Mouse (Mus musculus): ENCODE measurements at regions not wholly inside any gene's neighbourhood (a gene's known extent, or its start where the extent isn't known, plus 50 kb on each side); places are given as distances from the start of the nearest gene placed in this dataset.
"Not testable (repeated sequence)": the region's sequence is repeated elsewhere in the genome, so short reads cannot be mapped to it uniquely, and the experiment has no call there.

DNA sequence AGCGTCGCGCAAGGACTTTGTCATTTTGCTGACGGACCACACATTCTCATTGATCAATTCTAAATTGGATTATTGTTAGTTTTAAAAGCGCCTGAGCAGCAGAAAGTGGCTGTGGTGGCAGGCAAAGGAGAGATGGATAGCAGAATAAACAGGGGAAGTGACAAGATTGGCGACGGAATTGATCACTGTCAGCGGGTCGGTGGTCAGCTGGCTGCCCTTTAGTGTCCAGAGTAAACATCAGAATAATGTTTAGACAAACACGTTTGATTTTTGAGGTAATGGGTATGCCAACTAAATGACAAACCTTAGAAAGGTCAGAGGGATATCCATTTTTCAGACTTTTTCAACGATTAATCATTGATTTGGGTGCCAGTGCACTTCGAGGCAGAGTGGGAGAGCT is 292.2 kb downstream of the Setd4 start:
- Histone ChIP-seq H3K27ac (ENCODE audit: insufficient read depth, low read length) (no peak overlapping the region), H3K9me3 (replicated peaks; ENCODE audit: control insufficient read depth, insufficient read depth, low read length, poor library complexity, severe bottlenecking) (no peaks in the 10 kb centered on the region)
- no peak for TF ChIP-seq CTCF (IDR thresholded peaks at IDR 0.05; ENCODE audit: low read depth, low read length)
- TF ChIP-seq POLR2A (IDR thresholded peaks at IDR 0.05; ENCODE audit: insufficient read depth, low read length), result no peak
- TF ChIP-seq EP300 (IDR thresholded peaks at IDR 0.05; ENCODE audit: insufficient read depth, low read depth, low read length), result no peak

DNA sequence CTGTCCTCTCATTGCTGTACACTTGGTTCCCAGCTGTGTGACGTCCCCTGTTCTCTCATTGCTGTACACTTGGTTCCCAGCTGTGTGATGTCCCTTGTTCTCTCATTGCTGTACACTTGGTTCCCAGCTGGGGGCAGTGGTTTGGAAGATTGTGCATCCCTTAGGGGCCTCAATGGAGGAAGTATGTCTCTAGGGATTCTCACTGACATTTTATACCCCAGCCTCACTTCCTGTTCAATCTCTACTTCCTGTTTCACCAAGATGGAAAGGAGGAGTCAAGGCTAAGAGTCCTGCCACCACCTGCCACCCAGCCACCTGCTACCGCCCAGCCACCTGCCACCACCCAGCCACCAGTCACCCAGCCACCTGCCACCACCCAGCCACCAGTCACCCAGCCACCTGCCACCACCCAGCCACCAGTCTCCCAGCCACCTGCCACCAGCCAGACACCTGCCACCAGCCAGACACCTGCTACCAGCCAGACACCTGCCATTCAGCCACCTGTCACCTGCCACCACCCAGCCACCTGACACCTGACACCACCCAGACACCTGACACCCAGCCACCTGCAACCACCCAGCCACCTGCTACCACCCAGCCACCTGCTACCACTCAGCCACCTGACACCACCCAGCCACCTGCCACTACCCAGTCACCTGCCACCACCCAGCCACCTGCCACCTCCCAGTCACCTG is 295.1 kb downstream of the Setd4 start:
- Histone ChIP-seq H3K4me1 (ENCODE audit: control insufficient read depth, insufficient read depth, low read length) (no peaks in the 10 kb centered on the region), H3K9me3 (replicated peaks; ENCODE audit: control insufficient read depth, insufficient read depth, low read length, poor library complexity, severe bottlenecking) (no peaks in the 10 kb centered on the region), H3K27me3 (ENCODE audit: control insufficient read depth, insufficient read depth, low read length, poor library complexity, severe bottlenecking) (no peaks in the 10 kb centered on the region), H3K36me3 (ENCODE audit: control insufficient read depth, insufficient read depth, low read length, poor library complexity, severe bottlenecking) (no peaks in the 10 kb centered on the region), H3K4me3 (ENCODE audit: low read depth, low read length) (no peak overlapping the region), H3K9ac (ENCODE audit: low read depth, poor library complexity, severe bottlenecking) (no peak overlapping the region), H3K27ac (ENCODE audit: insufficient read depth, low read length) (no peak overlapping the region)
- TF ChIP-seq EP300 (IDR thresholded peaks at IDR 0.05; ENCODE audit: insufficient read depth, low read depth, low read length), result no peak
- TF ChIP-seq CTCF (IDR thresholded peaks at IDR 0.05; ENCODE audit: low read depth, low read length), result no peak
- no peak for TF ChIP-seq POLR2A (IDR thresholded peaks at IDR 0.05; ENCODE audit: insufficient read depth, low read length)

More for the DNA sequence above, 292.2 kb downstream of the Setd4 start:
- Histone ChIP-seq H3K27me3 (ENCODE audit: control insufficient read depth, insufficient read depth, low read length, poor library complexity, severe bottlenecking) (no peaks in the 10 kb centered on the region), H3K9ac (ENCODE audit: low read depth, poor library complexity, severe bottlenecking) (no peak overlapping the region), H3K4me1 (ENCODE audit: control insufficient read depth, insufficient read depth, low read length) (no peaks in the 10 kb centered on the region), H3K36me3 (ENCODE audit: control insufficient read depth, insufficient read depth, low read length, poor library complexity, severe bottlenecking) (no peaks in the 10 kb centered on the region), H3K4me3 (ENCODE audit: low read depth, low read length) (no peak overlapping the region)

DNA sequence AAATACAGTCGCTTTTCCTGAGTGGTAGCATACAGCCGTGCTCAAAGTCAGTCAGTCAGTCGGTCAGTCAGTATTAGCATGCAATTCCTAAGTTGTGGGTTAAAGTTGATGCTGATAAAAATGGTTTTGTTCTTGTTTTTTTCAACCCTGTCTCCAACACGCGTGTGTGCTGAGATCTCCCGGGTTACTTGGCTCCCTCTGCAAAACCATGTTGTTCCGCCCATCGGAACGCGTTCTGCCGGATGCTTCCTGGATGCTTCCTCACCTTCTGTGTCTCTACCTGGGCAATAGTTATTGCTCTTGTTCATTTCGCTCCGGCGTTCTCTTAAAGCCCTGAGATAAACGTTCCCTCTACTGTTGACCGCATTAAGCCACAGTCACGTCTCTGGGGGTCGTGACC is 296.9 kb downstream of the Setd4 start:
- TF ChIP-seq CTCF (IDR thresholded peaks at IDR 0.05; ENCODE audit: low read depth, low read length), result no peak
- TF ChIP-seq POLR2A (IDR thresholded peaks at IDR 0.05; ENCODE audit: insufficient read depth, low read length), result no peak
- no peak for TF ChIP-seq EP300 (IDR thresholded peaks at IDR 0.05; ENCODE audit: insufficient read depth, low read depth, low read length)
- H3K27ac ChIP-seq (ENCODE audit: insufficient read depth, low read length), result no peak overlapping the region
- no peaks in the 10 kb centered on the region for H3K36me3 ChIP-seq (ENCODE audit: control insufficient read depth, insufficient read depth, low read length, poor library complexity, severe bottlenecking)
- no peaks in the 10 kb centered on the region for H3K4me1 ChIP-seq (ENCODE audit: control insufficient read depth, insufficient read depth, low read length)
- H3K27me3 ChIP-seq (ENCODE audit: control insufficient read depth, insufficient read depth, low read length, poor library complexity, severe bottlenecking), result no peaks in the 10 kb centered on the region
- no peak overlapping the region for H3K4me3 ChIP-seq (ENCODE audit: low read depth, low read length)
- H3K9ac ChIP-seq (ENCODE audit: low read depth, poor library complexity, severe bottlenecking), result no peak overlapping the region
- H3K9me3 ChIP-seq (replicated peaks; ENCODE audit: control insufficient read depth, insufficient read depth, low read length, poor library complexity, severe bottlenecking), result no peaks in the 10 kb centered on the region

DNA sequence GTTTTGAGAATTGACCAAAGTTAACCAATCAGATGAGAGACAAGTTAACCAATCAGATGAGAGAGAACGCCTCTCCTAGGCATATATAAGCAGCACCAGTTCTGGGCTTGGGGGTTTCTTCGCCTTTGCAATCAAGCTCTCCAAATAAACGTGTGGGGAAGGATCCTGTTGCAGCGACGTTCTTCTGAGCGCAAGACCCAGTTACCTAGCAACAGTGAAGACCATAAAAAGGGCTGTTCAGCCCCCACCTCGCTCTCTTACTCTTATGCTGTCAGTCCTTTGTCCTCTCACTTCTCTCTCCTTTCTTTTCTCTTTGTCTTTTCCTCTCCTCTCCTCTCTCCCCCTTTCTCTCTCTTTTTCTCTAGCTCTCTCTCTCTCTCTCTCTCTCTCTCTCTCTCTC is 297.7 kb downstream of the Setd4 start:
- not testable (repeated sequence) for H3K9me3 ChIP-seq (replicated peaks; ENCODE audit: control insufficient read depth, insufficient read depth, low read length, poor library complexity, severe bottlenecking); H3K4me3 ChIP-seq (ENCODE audit: low read depth, low read length); H3K27me3 ChIP-seq (ENCODE audit: control insufficient read depth, insufficient read depth, low read length, poor library complexity, severe bottlenecking); H3K4me1 ChIP-seq (ENCODE audit: control insufficient read depth, insufficient read depth, low read length); H3K27ac ChIP-seq (ENCODE audit: insufficient read depth, low read length); H3K36me3 ChIP-seq (ENCODE audit: control insufficient read depth, insufficient read depth, low read length, poor library complexity, severe bottlenecking); H3K9ac ChIP-seq (ENCODE audit: low read depth, poor library complexity, severe bottlenecking)

DNA sequence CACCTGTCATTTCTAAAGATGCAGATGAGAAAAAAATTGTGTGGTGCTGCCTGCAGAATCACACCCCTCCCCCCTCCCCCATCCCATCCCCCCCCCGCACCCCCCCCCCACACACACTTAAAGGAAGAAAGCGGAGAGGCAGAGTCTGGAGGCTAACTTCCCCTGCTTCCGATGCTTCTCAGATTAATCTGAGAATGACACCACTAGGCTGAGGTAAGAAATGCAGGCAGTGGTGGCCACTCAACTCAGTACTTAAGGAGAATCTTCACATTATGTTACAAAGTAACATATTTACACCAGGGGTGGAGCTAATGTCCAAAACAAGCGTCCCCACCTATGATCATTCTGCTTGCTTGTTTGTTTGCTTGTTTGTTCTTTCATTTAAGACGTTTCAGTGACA is 309.4 kb downstream of the Setd4 start:
- no peak overlapping the region for H3K4me3 ChIP-seq (ENCODE audit: low read depth, low read length)

DNA sequence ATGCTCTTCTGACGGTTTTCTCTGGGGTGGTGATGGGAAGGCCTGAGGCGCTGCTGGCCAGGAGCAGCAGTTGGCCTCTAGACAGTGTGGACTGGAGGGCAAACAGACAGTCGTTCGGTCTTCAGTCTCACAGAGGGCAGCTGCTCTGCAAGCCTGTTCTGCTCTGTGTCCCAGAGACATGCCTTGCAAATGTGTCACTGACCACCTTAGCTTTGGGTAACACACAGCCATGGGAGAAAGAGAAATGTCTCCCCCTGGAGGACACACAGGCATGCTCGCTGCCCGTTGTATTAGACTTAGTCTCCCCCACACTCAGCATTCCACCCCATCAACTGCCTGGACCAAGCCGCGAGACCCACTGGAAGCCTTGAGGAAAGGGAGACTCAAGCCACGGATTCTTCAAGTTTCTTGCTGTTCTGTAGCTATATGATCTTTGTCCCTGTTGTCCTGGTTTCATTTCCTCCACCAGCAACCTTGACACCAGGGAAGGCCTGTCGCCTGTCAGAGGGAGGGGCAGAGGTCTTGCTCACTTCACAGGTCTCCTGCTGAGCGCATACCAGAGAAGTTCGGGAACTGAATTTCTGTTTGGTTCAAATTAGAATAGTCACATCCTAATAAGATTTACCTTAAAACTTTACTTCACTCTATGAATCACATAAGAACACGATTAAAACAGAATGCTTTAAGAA is 310.8 kb downstream of the Setd4 start:
- Histone ChIP-seq H3K36me3 (ENCODE audit: control insufficient read depth, insufficient read depth, low read length, poor library complexity, severe bottlenecking) (no peaks in the 10 kb centered on the region), H3K9me3 (replicated peaks; ENCODE audit: control insufficient read depth, insufficient read depth, low read length, poor library complexity, severe bottlenecking) (no peaks in the 10 kb centered on the region), H3K27ac (ENCODE audit: insufficient read depth, low read length) (no peak overlapping the region), H3K4me3 (ENCODE audit: low read depth, low read length) (no peak overlapping the region), H3K9ac (ENCODE audit: low read depth, poor library complexity, severe bottlenecking) (no peak overlapping the region), H3K27me3 (ENCODE audit: control insufficient read depth, insufficient read depth, low read length, poor library complexity, severe bottlenecking) (no peaks in the 10 kb centered on the region), H3K4me1 (ENCODE audit: control insufficient read depth, insufficient read depth, low read length) (no peaks in the 10 kb centered on the region)
- TF ChIP-seq CTCF (IDR thresholded peaks at IDR 0.05; ENCODE audit: low read depth, low read length) (peak; percentile 84), EP300 (IDR thresholded peaks at IDR 0.05; ENCODE audit: insufficient read depth, low read depth, low read length) (no peak)

More for the DNA sequence above, 309.4 kb downstream of the Setd4 start:
- Histone ChIP-seq H3K27ac (ENCODE audit: insufficient read depth, low read length) (no peak overlapping the region), H3K9ac (ENCODE audit: low read depth, poor library complexity, severe bottlenecking) (no peak overlapping the region), H3K27me3 (ENCODE audit: control insufficient read depth, insufficient read depth, low read length, poor library complexity, severe bottlenecking) (no peaks in the 10 kb centered on the region), H3K9me3 (replicated peaks; ENCODE audit: control insufficient read depth, insufficient read depth, low read length, poor library complexity, severe bottlenecking) (no peaks in the 10 kb centered on the region), H3K4me1 (ENCODE audit: control insufficient read depth, insufficient read depth, low read length) (no peaks in the 10 kb centered on the region), H3K36me3 (ENCODE audit: control insufficient read depth, insufficient read depth, low read length, poor library complexity, severe bottlenecking) (no peaks in the 10 kb centered on the region)
- TF ChIP-seq CTCF (IDR thresholded peaks at IDR 0.05; ENCODE audit: low read depth, low read length) (no peak), POLR2A (IDR thresholded peaks at IDR 0.05; ENCODE audit: insufficient read depth, low read length) (no peak), EP300 (IDR thresholded peaks at IDR 0.05; ENCODE audit: insufficient read depth, low read depth, low read length) (no peak)
